Mouse (Mus musculus): Measurements from ENCODE around the gene Tgds. TPM values are rescaled to one million over a fixed set of nuclear protein-coding genes. Genes with fewer than 3 reads are reported as not detected.

The Tgds gene
- polyA plus RNA-seq, 1 experiment from 2014 or later, result 36.7 TPM

- H3K4me3 ChIP-seq (replicated peaks), result no peak overlapping the region
- ATAC-seq (replicated peaks; ENCODE audit: low FRiP score), result no peak
- peaks cover 15% of the 10 kb centered on the region for H3K4me1 ChIP-seq
- WGBS, result 47% methylated on average over 5 of the region's 5 CpGs
- peak overlapping the region; percentile 48; the same call in 1 of the 2 replicates for H3K27ac ChIP-seq
- H3K9me3 ChIP-seq (replicated peaks), result no peaks in the 10 kb centered on the region
- no peaks in the 10 kb centered on the region for H3K36me3 ChIP-seq
- no peak overlapping the region for H3K4me2 ChIP-seq
- H3K27me3 ChIP-seq, result no peaks in the 10 kb centered on the region; the same call in 1 of the 2 replicates
- no peak overlapping the region for H3K9ac ChIP-seq
Observed at GRCm38 (mm10) chr14:118086271-118087035, 46.1 kb downstream of the Tgds start.

DNA sequence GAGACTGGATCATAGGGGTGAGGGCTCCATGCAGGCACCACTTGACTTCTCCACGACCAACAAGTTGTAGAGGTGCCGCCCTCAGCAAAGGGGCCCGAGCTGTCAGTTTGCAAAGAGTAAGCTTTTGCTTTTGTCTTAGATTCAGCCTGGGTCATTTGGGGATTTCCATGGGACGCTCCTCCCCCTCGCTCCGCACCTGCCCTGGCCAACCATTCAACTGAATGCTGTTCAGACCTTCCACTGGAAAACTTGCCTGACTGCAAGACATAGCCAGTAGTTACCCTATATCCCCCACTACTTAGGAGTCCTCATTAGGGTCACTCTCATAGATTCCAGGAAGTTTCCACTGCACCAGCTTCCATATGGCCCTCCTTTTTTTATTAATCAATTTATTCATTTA is 48.7 kb downstream of the Tgds start:
- 90% methylated on average over 6 of the region's 6 CpGs for WGBS
- no peak for ATAC-seq (replicated peaks; ENCODE audit: low FRiP score)

GRCm38 (mm10) chr14:118080606-118081005 is 51.9 kb downstream of the Tgds start:
- Histone ChIP-seq H3K4me3 (replicated peaks) (no peak overlapping the region), H3K27me3 (no peaks in the 10 kb centered on the region), H3K9me3 (replicated peaks) (no peaks in the 10 kb centered on the region), H3K4me2 (peak overlapping the region; percentile 9; the same call in 1 of the 2 replicates), H3K27ac (no peak overlapping the region), H3K9ac (no peak overlapping the region), H3K4me1 (0 out of 2 replicates have a peak, but pooled peaks cover 5% of the 10 kb centered on the region), H3K36me3 (no peaks in the 10 kb centered on the region)
- ATAC-seq (replicated peaks; ENCODE audit: low FRiP score), result no peak
- 32% methylated on average over 11 of the region's 11 CpGs for WGBS

More for the DNA sequence above, 48.7 kb downstream of the Tgds start:
- Histone ChIP-seq H3K4me3 (replicated peaks) (no peak overlapping the region), H3K9ac (no peak overlapping the region), H3K4me2 (no peak overlapping the region), H3K36me3 (no peaks in the 10 kb centered on the region), H3K27me3 (no peaks in the 10 kb centered on the region; the same call in 1 of the 2 replicates), H3K27ac (no peak overlapping the region), H3K9me3 (replicated peaks) (no peaks in the 10 kb centered on the region), H3K4me1 (peaks cover 13% of the 10 kb centered on the region)

DNA sequence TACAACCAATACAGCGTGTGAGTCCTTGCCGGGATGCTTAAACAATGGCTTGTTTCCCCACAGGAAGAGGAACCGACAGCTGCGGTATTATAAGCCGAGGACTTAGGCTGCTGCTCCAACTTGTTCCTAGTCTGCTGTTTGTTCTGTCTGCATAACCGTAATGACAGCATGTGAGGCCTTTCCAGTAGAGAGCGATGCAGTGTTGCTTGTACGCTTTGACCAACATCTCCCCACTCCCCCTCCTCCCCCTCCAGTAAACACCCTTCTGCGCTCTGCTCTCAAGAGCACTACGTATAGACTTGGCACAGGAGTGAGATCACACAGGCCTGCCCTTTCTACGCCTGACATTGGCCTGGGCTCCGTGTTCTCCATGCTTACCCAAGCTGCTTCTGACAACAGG is 62.5 kb downstream of the Tgds start:
- no peak overlapping the region for H3K9ac ChIP-seq
- H3K27me3 ChIP-seq, result no peaks in the 10 kb centered on the region
- H3K9me3 ChIP-seq (replicated peaks), result no peaks in the 10 kb centered on the region
- no peaks in the 10 kb centered on the region for H3K4me1 ChIP-seq
- no peaks in the 10 kb centered on the region for H3K36me3 ChIP-seq
- peak; percentile 54; the same call in 1 of the 2 replicates for ATAC-seq (replicated peaks; ENCODE audit: low FRiP score)
- H3K4me2 ChIP-seq, result no peak overlapping the region
- 0 out of 2 replicates have a peak overlapping the region, but pooled peaks have one; percentile 51 for H3K27ac ChIP-seq
- H3K4me3 ChIP-seq (replicated peaks), result no peak overlapping the region
- 83% methylated on average over 12 of the region's 12 CpGs for WGBS

GRCm38 (mm10) chr14:118069439-118070079 is 63.0 kb downstream of the Tgds start:
- Histone ChIP-seq H3K4me2 (no peak overlapping the region), H3K9me3 (replicated peaks) (no peaks in the 10 kb centered on the region), H3K36me3 (no peaks in the 10 kb centered on the region), H3K4me3 (replicated peaks) (no peak overlapping the region), H3K27ac (peak overlapping the region; percentile 59; the same call in 1 of the 2 replicates), H3K4me1 (no peaks in the 10 kb centered on the region), H3K9ac (no peak overlapping the region), H3K27me3 (no peaks in the 10 kb centered on the region)
- WGBS, result 83% methylated on average over 12 of the region's 12 CpGs
- ATAC-seq (replicated peaks; ENCODE audit: low FRiP score), result no peak

Other genes starting within 250 kb of the Tgds start
- gene Dct, start 80.5 kb downstream of the Tgds start, polyA plus RNA-seq (2015; fragmentation: Nextera tagmentation; extraction: Ambion mirVana), result 0.95 and 1.8 TPM in 2 replicates
- gene Gpr180, start 4.4 kb upstream of the Tgds start, polyA plus RNA-seq (2015; fragmentation: Nextera tagmentation; extraction: Ambion mirVana), result 54.6 and 58.6 TPM in 2 replicates
- 0.08 TPM in 1 of 2 replicates, not detected in the other for gene Sox21, start 104.3 kb upstream of the Tgds start, polyA plus RNA-seq (2015; fragmentation: Nextera tagmentation; extraction: Ambion mirVana)
- gene Gm9376, start 134.2 kb upstream of the Tgds start, polyA plus RNA-seq (2015; fragmentation: Nextera tagmentation; extraction: Ambion mirVana), result not detected in 2 replicates

Data from kidney, embryonic 15.5 days (tissue).